Mouse (Mus musculus) testis, postnatal 10 days (tissue): ENCODE results near the gene Ufsp2.
A peak's percentile ranks its signal among the peaks of the same experiment; 100 is the strongest.

Experiments
- DNase-seq: peaks from one replicate; pipeline ENCODE4 v3.0.0; 2021; ENCODE audit warnings: low spot score

Ufsp2 gene

GRCm38 (mm10) chr8:45975126-45975836 is at the start of gene Ufsp2, which contains the start of gene 1700029J07Rik:
Gene Ufsp2 (plus strand): TSS chr8:45975528.
Gene 1700029J07Rik (minus strand): TSS chr8:45975252.
- DNase-seq: peak; percentile 98

GRCm38 (mm10) chr8:45934582-45935014 is 40.7 kb upstream of the Ufsp2 start, which contains the start of gene Ccdc110:
Gene Ccdc110 (plus strand): TSS chr8:45934619.
- peak; percentile 100 for DNase-seq

- DNase-seq: no peak
Observed at GRCm38 (mm10) chr8:45936986-45937385, 38.3 kb upstream of the Ufsp2 start.

DNA sequence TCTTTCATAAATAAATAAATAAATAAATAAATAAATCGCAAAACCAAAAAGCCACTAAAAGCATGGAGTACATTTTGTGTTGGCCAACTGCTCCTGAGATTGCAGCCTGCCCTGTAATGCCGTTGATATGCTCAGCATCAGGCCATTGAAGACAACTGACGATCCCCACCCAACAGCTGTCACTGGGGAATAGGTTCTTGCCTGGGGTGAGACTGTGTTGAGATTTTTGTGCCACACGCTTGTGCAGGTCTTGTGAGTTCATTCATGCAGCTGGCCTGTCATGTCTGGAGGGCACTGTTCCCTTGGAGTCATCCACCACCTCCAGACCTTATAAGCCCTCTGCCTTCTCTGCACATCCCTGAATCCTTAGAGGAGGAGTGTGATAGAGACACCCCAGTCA is 29.0 kb upstream of the Ufsp2 start:
- DNase-seq: no peak

- no peak for DNase-seq
Observed at GRCm38 (mm10) chr8:45950622-45951021, 24.7 kb upstream of the Ufsp2 start.

- no peak for DNase-seq
Observed at GRCm38 (mm10) chr8:45970894-45971293, 4.4 kb upstream of the Ufsp2 start.

DNA sequence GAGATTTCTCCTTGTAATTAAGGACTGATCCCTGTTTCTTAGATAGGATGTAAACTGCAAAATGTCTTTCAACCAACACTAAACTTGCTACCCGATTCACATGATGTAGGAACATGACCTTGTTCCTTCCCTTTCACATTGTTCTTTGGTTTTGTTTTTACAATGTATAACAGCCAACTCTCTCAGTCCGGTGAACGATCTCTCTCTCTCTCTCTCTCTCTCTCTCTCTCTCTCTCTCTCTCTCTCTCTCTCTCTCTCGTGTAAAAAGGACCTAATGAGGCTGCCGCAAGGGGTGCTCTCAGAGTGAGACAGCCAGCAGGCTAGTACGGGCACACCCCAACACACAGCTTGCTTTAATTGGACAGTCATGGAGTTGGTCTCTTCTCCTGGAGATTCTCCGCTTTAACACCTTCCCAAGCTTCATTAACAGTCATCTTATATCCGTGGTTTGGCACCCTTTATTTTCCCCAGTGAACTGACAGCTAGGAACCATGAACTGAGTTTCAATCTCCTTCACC is 1.3 kb upstream of the Ufsp2 start:
- no peak for DNase-seq

- DNase-seq: no peak
Observed at GRCm38 (mm10) chr8:45975837-45976468, 625 bp downstream of the Ufsp2 start.

DNA sequence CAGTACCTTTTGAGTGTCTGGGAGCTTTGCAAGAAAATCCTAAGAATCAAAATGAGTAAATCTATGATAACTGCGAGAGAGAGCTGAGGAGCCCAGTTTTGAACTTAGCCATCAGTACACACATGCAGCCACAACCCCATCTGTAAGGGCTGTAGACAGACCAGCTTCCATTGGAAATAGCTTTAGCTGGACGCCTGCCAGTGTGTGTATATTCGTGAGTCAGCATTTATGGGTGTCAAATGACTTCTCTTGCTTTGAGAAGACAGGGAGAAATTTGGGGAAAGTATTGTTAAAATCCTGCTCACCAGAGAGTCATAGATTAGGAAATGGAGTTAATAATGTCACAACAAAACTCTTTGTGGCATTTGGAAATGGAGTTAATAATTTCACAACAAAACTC is 11.3 kb downstream of the Ufsp2 start:
- no peak for DNase-seq

DNA sequence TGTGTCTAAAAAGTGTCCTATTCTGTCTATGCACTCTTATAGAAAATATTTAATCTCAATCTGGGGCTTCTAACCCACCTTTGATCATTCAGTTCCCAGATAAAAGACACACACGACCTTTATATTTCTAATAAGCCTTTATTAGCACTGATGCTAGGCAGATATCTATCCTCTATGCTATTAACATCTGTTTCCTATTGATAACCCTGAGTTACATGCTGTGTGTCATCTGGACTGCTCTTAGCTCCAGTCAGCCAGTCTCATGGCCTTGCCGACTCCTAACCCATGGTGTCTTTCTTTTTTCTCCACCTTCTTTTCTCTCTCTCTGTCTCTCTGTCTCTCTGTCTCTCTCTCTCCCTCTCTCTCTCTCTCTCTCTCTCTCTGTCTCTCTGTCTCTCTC is 12.9 kb downstream of the Ufsp2 start:
- DNase-seq: no peak

DNA sequence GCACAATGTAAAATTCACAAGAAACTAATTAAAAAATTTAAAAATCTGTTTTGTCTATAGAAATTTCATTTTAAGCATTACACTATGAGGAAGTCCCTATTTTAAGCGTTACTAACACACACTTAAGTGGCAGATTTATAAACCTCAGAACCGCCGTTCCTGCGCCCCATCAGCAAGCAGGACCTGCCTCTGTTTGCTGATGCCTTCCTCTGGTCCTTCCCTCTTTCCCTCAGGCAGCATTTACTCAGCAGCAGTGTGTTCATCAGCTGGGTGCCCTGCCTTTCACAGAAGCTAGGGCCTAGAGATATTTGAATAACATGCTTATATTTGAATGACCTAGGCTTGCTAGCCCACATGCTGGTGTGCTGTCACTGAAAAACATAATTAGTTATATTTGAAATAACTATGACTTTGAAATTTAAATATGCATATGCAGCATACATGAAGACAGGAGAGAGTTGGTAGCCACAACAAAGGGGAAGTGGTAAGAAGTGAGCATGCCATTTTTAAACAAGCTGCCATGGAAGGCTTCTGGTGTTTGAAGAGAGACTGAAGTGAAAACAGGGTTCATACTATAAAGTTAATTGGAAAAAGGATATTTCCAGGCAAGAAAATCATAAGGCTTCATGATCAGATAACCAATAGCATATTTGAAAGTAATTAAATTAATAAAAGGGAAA is 15.4 kb downstream of the Ufsp2 start:
- no peak for DNase-seq

- DNase-seq: no peak
Observed at GRCm38 (mm10) chr8:45994111-45994510, 18.8 kb downstream of the Ufsp2 start.

GRCm38 (mm10) chr8:45995576-45995975 is 20.2 kb downstream of the Ufsp2 start:
- no peak for DNase-seq

DNA sequence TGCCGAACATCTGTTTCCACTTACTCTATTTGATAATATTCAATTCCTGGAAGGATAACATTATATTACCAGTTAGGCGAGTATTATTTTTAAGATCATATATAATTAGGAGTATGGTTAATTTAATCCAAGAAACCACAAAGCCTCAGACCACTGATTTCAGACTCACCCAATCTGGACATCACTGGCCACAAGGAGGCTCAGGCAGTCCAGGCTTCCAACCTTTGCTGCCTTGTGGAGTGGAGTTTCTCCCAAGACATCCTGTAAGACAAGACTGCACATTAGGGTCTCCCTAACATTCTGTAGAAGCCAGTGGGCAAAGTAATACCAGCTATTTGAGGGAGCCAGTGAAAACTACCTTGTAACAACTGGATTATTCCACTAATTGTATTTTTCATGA is 22.9 kb downstream of the Ufsp2 start:
- DNase-seq: no peak

- peak; percentile 48 for DNase-seq
Observed at GRCm38 (mm10) chr8:45999138-45999783, 23.9 kb downstream of the Ufsp2 start, which contains the start of gene Lrp2bp. Gene Lrp2bp (plus strand): TSS chr8:45999303.

- peak; percentile 99 for DNase-seq
Observed at GRCm38 (mm10) chr8:45999784-46000705, 24.7 kb downstream of the Ufsp2 start.

- no peak for DNase-seq
Observed at GRCm38 (mm10) chr8:46005596-46005995, 30.3 kb downstream of the Ufsp2 start, which contains the start of gene Ankrd37. Gene Ankrd37 (minus strand): TSS chr8:46005707.

GRCm38 (mm10) chr8:46007050-46007672 is 31.8 kb downstream of the Ufsp2 start:
- DNase-seq: no peak

DNA sequence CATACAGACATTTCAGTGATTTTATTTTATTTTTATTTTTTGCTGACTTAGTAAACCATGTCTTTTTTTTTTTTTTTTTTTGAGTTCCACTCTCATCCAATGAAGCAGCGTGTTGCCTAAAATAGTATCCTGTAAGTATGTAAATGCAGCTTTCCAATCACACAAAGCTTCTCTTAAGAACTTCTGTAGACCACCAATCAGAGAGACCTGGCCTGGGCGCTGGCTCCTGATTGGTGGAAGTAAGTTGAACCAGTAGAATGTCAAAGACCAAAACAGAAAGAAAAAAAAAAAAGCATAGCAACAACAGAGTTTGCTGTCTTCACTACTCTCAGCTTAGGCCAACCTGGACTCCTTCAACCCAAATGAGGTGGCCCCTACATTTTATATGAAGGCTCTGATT is 35.0 kb downstream of the Ufsp2 start:
- DNase-seq: no peak
